Mouse (Mus musculus) T-cell, adult 66 days (primary cell): ENCODE measurements around the gene Gm3285. TPM values are rescaled to one million over a fixed set of nuclear protein-coding genes. Genes with fewer than 3 reads are reported as not detected.

Experiments used
- total RNA-seq, 2 experiments: library from RNA; stranded (reverse); gene quantifications; 3 replicates in 1 of 2; 4 replicates in 1 of 2; pipeline ENCODE4 v1.2.4; 2023

The Gm3285 gene
- total RNA-seq: not detected

GRCm38 (mm10) chr10:77861675-77862074 is at the start of gene Gm3285:
Gene Gm3285, plus strand, starts transcription at chr10:77861975.

GRCm38 (mm10) chr10:77814382-77814781 is 47.4 kb upstream of the Gm3285 start, which contains the start of gene Gm2696:
Gene Gm2696, plus strand, starts transcription at chr10:77814682.

GRCm38 (mm10) chr10:77826951-77827350 is 34.8 kb upstream of the Gm3285 start, which contains the start of gene Krtap10-4:
Gene Krtap10-4, minus strand, starts transcription at chr10:77827095.

GRCm38 (mm10) chr10:77835647-77836046 is 26.1 kb upstream of the Gm3285 start, which contains the start of gene Krtap10-10:
Gene Krtap10-10, plus strand, starts transcription at chr10:77835947.

GRCm38 (mm10) chr10:77846503-77846902 is 15.3 kb upstream of the Gm3285 start, which contains the start of gene Gm36176:
Gene Gm36176, plus strand, starts transcription at chr10:77846803.

GRCm38 (mm10) chr10:77852559-77852958 is 9.2 kb upstream of the Gm3285 start, which contains the start of gene Gm10318:
Gene Gm10318, plus strand, starts transcription at chr10:77852859.

GRCm38 (mm10) chr10:77902211-77902893 is 40.6 kb downstream of the Gm3285 start, which contains the start of gene Lrrc3:
Gene Lrrc3, minus strand, starts transcription at chr10:77902536.

Other genes with a start within 250 kb of the Gm3285 start
- 10 to 100 TPM; 41.1 to 46.1 TPM for gene Ube2g2, start 239.7 kb upstream of the Gm3285 start, total RNA-seq
- 1 to 10 TPM; 1.6 to 3.3 TPM for gene Tspear, start 175.4 kb upstream of the Gm3285 start, total RNA-seq
- not detected for gene Gm19402, start 171.2 kb upstream of the Gm3285 start, total RNA-seq
- gene Gm9508, start 164.7 kb upstream of the Gm3285 start, total RNA-seq: not detected
- not detected for gene Gm10272, start 155.3 kb upstream of the Gm3285 start, total RNA-seq
- gene Gm10024, start 150.5 kb upstream of the Gm3285 start, total RNA-seq: not detected
- gene Gm10142, start 146.2 kb upstream of the Gm3285 start, total RNA-seq: not detected
- gene Krtap12-1, start 141.4 kb upstream of the Gm3285 start, total RNA-seq: not detected
- gene Gm10100, start 135.5 kb upstream of the Gm3285 start, total RNA-seq: not detected
- not detected for gene Gm18596, start 119.3 kb upstream of the Gm3285 start, total RNA-seq
- gene Gm9736, start 110.6 kb upstream of the Gm3285 start, total RNA-seq: not detected
- not detected for gene Gm3233, start 102.3 kb upstream of the Gm3285 start, total RNA-seq
- gene Gm3238, start 90.7 kb upstream of the Gm3285 start, total RNA-seq: not detected
- not detected for gene Gm7138, start 85.0 kb upstream of the Gm3285 start, total RNA-seq
- not detected for gene Gm3250, start 79.4 kb upstream of the Gm3285 start, total RNA-seq
- gene Gm7137, start 73.8 kb upstream of the Gm3285 start, total RNA-seq: not detected
- gene Gm9639, start 66.9 kb upstream of the Gm3285 start, total RNA-seq: not detected
- gene Gm19668, start 62.8 kb upstream of the Gm3285 start, total RNA-seq: not detected
- gene Gm9507, start 50.1 kb upstream of the Gm3285 start, total RNA-seq: not detected
- not detected for gene Gm2696, start 47.3 kb upstream of the Gm3285 start, total RNA-seq
- not detected for gene Krtap10-4, start 34.9 kb upstream of the Gm3285 start, total RNA-seq
- not detected for gene Krtap10-10, start 26.0 kb upstream of the Gm3285 start, total RNA-seq
- gene Gm36176, start 15.2 kb upstream of the Gm3285 start, total RNA-seq: not detected
- not detected for gene Gm10318, start 9.1 kb upstream of the Gm3285 start, total RNA-seq
- not detected for gene Lrrc3, start 40.6 kb downstream of the Gm3285 start, total RNA-seq
- gene Trpm2, start 108.6 kb downstream of the Gm3285 start, total RNA-seq: 1 to 10 TPM; 2.1 to 2.3 TPM
- gene 1810043G02Rik, start 116.5 kb downstream of the Gm3285 start, total RNA-seq: 10 to 100 TPM in 1 of 2 experiments, 1 to 10 TPM in 1; 5.7 to 11.2 TPM
- gene Pfkl, start 148.1 kb downstream of the Gm3285 start, total RNA-seq: 100 to 1,000 TPM in 1 of 2 experiments, 10 to 100 TPM in 1; 93.0 to 116 TPM
- not detected for gene Dnmt3l, start 180.0 kb downstream of the Gm3285 start, total RNA-seq
- gene Aire, start 181.6 kb downstream of the Gm3285 start, total RNA-seq: not detected
- gene Icosl, start 207.3 kb downstream of the Gm3285 start, total RNA-seq: 1 to 10 TPM; 5.5 to 6.9 TPM